Mouse (Mus musculus): ENCODE measurements around the gene Msx3.
A peak's percentile ranks its signal among the peaks of the same experiment; 100 is the strongest.

The Msx3 gene

GRCm38 (mm10) chr7:140048361-140049114 is at the start of gene Msx3:
Gene Msx3 (minus strand): TSS chr7:140049089.
- DNase-seq (ENCODE audit: low spot score), result no peak

- no peak for DNase-seq (ENCODE audit: low spot score)
Observed at GRCm38 (mm10) chr7:140098466-140098865, 49.6 kb upstream of the Msx3 start.

- no peak for DNase-seq (ENCODE audit: low spot score)
Observed at GRCm38 (mm10) chr7:140096055-140096454, 47.2 kb upstream of the Msx3 start.

- no peak for DNase-seq (ENCODE audit: low spot score)
Observed at GRCm38 (mm10) chr7:140095556-140095955, 46.7 kb upstream of the Msx3 start.

- DNase-seq (ENCODE audit: low spot score), result no peak
Observed at GRCm38 (mm10) chr7:140094954-140095353, 46.1 kb upstream of the Msx3 start.

GRCm38 (mm10) chr7:140092924-140093528 is 44.1 kb upstream of the Msx3 start, which contains the start of gene Prap1:
Gene Prap1 (plus strand): TSS chr7:140093395.
- no peak for DNase-seq (ENCODE audit: low spot score)

- DNase-seq (ENCODE audit: low spot score), result no peak
Observed at GRCm38 (mm10) chr7:140090601-140091000, 41.7 kb upstream of the Msx3 start.

- DNase-seq (ENCODE audit: low spot score), result no peak
Observed at GRCm38 (mm10) chr7:140082242-140082678, 33.4 kb upstream of the Msx3 start, which contains the start of gene Caly. Gene Caly (minus strand): TSS chr7:140082548.

GRCm38 (mm10) chr7:140081408-140082241 is 32.7 kb upstream of the Msx3 start:
- DNase-seq (ENCODE audit: low spot score), result no peak

GRCm38 (mm10) chr7:140080503-140081156 is 31.7 kb upstream of the Msx3 start:
- no peak for DNase-seq (ENCODE audit: low spot score)

- peak; percentile 74 for DNase-seq (ENCODE audit: low spot score)
Observed at GRCm38 (mm10) chr7:140078711-140079110, 29.8 kb upstream of the Msx3 start.

GRCm38 (mm10) chr7:140077698-140078097 is 28.8 kb upstream of the Msx3 start:
- no peak for DNase-seq (ENCODE audit: low spot score)

GRCm38 (mm10) chr7:140070042-140070711 is 21.3 kb upstream of the Msx3 start:
- no peak for DNase-seq (ENCODE audit: low spot score)

GRCm38 (mm10) chr7:140067397-140067796 is 18.5 kb upstream of the Msx3 start:
- no peak for DNase-seq (ENCODE audit: low spot score)

GRCm38 (mm10) chr7:140063092-140063491 is 14.2 kb upstream of the Msx3 start:
- peak; percentile 44 for DNase-seq (ENCODE audit: low spot score)

GRCm38 (mm10) chr7:140062307-140062706 is 13.4 kb upstream of the Msx3 start:
- DNase-seq (ENCODE audit: low spot score), result no peak

GRCm38 (mm10) chr7:140061832-140062130 is 12.9 kb upstream of the Msx3 start:
- DNase-seq (ENCODE audit: low spot score), result no peak

- no peak for DNase-seq (ENCODE audit: low spot score)
Observed at GRCm38 (mm10) chr7:140060936-140061831, 12.3 kb upstream of the Msx3 start.

GRCm38 (mm10) chr7:140059601-140060000 is 10.7 kb upstream of the Msx3 start:
- DNase-seq (ENCODE audit: low spot score), result no peak

GRCm38 (mm10) chr7:140058528-140058927 is 9.6 kb upstream of the Msx3 start:
- DNase-seq (ENCODE audit: low spot score), result no peak

All from adipocyte (in vitro differentiated cells).